Mouse (Mus musculus) lung, adult 10 weeks (tissue): Measurements from ENCODE around the gene Rpap3. TPM values are rescaled to one million over a fixed set of nuclear protein-coding genes. Genes with fewer than 3 reads are reported as not detected.

Experiments used
- polyA plus RNA-seq: library from polyadenylated mRNA; stranded (reverse); fragments of 350-450 nt; fragmentation: Illumina TruSeq; extraction: RNeasy Lipid Tissue Mini Kit (QIAGEN cat#74804); gene quantifications from one replicate; pipeline ENCODE4 v1.2.3, GENCODE M21; 2014; ENCODE audit warnings: low read depth, low replicate concordance; ENCODE audit not compliant: insufficient read depth

Gene Rpap3
- polyA plus RNA-seq, result 11.8 TPM

GRCm38 (mm10) chr15:97705211-97706050 lies at the start of gene Rpap3:
Rpap3 (minus strand) TSS chr15:97705825.

GRCm38 (mm10) chr15:97731111-97731510 lies 25.5 kb upstream of the Rpap3 start, which contains the start of gene Endou:
Endou (minus strand) TSS chr15:97731339.

Other genes with a start within 250 kb of the Rpap3 start
- 4.0 TPM for gene Endou, start 25.5 kb upstream of the Rpap3 start, polyA plus RNA-seq
- gene Rapgef3, start 62.1 kb upstream of the Rpap3 start, polyA plus RNA-seq, result 26.6 TPM
- 92.1 TPM for gene Slc48a1, start 72.7 kb upstream of the Rpap3 start, polyA plus RNA-seq
- 79.5 TPM for gene Hdac7, start 138.7 kb upstream of the Rpap3 start, polyA plus RNA-seq
- gene Vdr, start 204.8 kb upstream of the Rpap3 start, polyA plus RNA-seq, result 1.4 TPM